ENCODE assay signal across 11 mouse cellular contexts in genomic region chr2:166102893-166103292, GRCm38 (mm10). TPM values are rescaled to one million over a fixed set of nuclear protein-coding genes. Genes with fewer than 3 reads are reported as not detected.
DNase-seq lines count a peak whose midpoint lies in the region; ATAC-seq lines count a peak whose summit lies in the region.
"Had no signal": no experiment of that assay in that cellular context is flagged by ENCODE, and none has a peak within 500 bp of the region (broad histone marks: within the 10 kb centered on the region; RNA-seq: fewer than 3 reads in every experiment).

No protein-coding gene starts in this region.

- H3K4me1 ChIP-seq in hindbrain, embryonic 11.5 days (replicated peaks; ENCODE audit: control insufficient read depth, insufficient read depth, low read length), result peaks cover 2% of the 10 kb centered on the region; the same call in 1 of the 2 replicates
- peaks cover 26% of the 10 kb centered on the region for H3K4me1 ChIP-seq in hindbrain, embryonic 16.5 days (ENCODE audit: control insufficient read depth, insufficient read depth, low read depth, low read length)
- peaks cover 81% of the 10 kb centered on the region for H3K4me1 ChIP-seq in hindbrain, embryonic 13.5 days (replicated peaks)

- no peak for ATAC-seq in hindbrain, embryonic 11.5 days (ENCODE audit: low FRiP score)
- no peak for ATAC-seq in hindbrain, embryonic 16.5 days
- ATAC-seq in hindbrain, embryonic 13.5 days (ENCODE audit: low FRiP score), result no peak; the same call in 1 of the 2 replicates

- DNase-seq in hindbrain, embryonic 11.5 days (ENCODE audit: low spot score), result peak; percentile 41
- DNase-seq in 3134 (ENCODE audit: extremely low read depth, insufficient read length, low spot score) (peak; percentile 86), adipocyte (ENCODE audit: low spot score) (peak; percentile 73)
- no peak for DNase-seq in thymus, postnatal 14 days
- no peak for DNase-seq in right cerebral cortex, adult 18-20 months
- no peak for DNase-seq in cerebellum, adult 8-10 months
- DNase-seq: cerebellum, adult 11-12 months had no signal

- no peaks in the 10 kb centered on the region for H3K36me3 ChIP-seq in hindbrain, embryonic 11.5 days (ENCODE audit: control insufficient read depth, insufficient read depth, low read length)
- H3K36me3 ChIP-seq in hindbrain, embryonic 16.5 days (ENCODE audit: control insufficient read depth, insufficient read depth, low read length), result no peaks in the 10 kb centered on the region
- H3K36me3 ChIP-seq in hindbrain, embryonic 13.5 days, result no peaks in the 10 kb centered on the region

- H3K27ac ChIP-seq in hindbrain, embryonic 11.5 days (ENCODE audit: low read depth, low read length), result no peak overlapping the region
- H3K27ac ChIP-seq in hindbrain, embryonic 16.5 days (ENCODE audit: low read depth, low read length), result no peak overlapping the region
- peak overlapping the region; percentile 69 for H3K27ac ChIP-seq in hindbrain, embryonic 13.5 days
- H3K27ac ChIP-seq: embryonic facial prominence, embryonic 15.5 days; heart, embryonic 15.5 days had no signal

- H3K9me3 ChIP-seq in hindbrain, embryonic 11.5 days (ENCODE audit: control insufficient read depth, low read length), result no peaks in the 10 kb centered on the region
- H3K9me3 ChIP-seq in hindbrain, embryonic 16.5 days (ENCODE audit: control insufficient read depth, low read length), result no peaks in the 10 kb centered on the region
- H3K9me3 ChIP-seq in hindbrain, embryonic 13.5 days, result no peaks in the 10 kb centered on the region
- H3K9me3 ChIP-seq: embryonic facial prominence, embryonic 15.5 days; heart, embryonic 15.5 days had no signal

- H3K4me3 ChIP-seq in hindbrain, embryonic 11.5 days (ENCODE audit: low read depth, low read length), result no peak overlapping the region
- no peak overlapping the region for H3K4me3 ChIP-seq in hindbrain, embryonic 16.5 days (ENCODE audit: low read length)
- no peak overlapping the region for H3K4me3 ChIP-seq in hindbrain, embryonic 13.5 days
- H3K4me3 ChIP-seq: embryonic facial prominence, embryonic 15.5 days; heart, embryonic 15.5 days had no signal

- peaks cover 2% of the 10 kb centered on the region; the same call in 1 of the 2 replicates for H3K27me3 ChIP-seq in hindbrain, embryonic 11.5 days (ENCODE audit: control insufficient read depth, insufficient read depth, low read length)
- no peaks in the 10 kb centered on the region; the same call in 1 of the 2 replicates for H3K27me3 ChIP-seq in hindbrain, embryonic 16.5 days (replicated peaks; ENCODE audit: control insufficient read depth, insufficient read depth, low read length)
- peaks cover 15% of the 10 kb centered on the region; the same call in 1 of the 2 replicates for H3K27me3 ChIP-seq in hindbrain, embryonic 13.5 days
- H3K27me3 ChIP-seq: embryonic facial prominence, embryonic 15.5 days; heart, embryonic 15.5 days had no signal

- H3K4me2 ChIP-seq in hindbrain, embryonic 11.5 days (replicated peaks; ENCODE audit: low read depth, low read length), result no peak overlapping the region
- no peak overlapping the region for H3K4me2 ChIP-seq in hindbrain, embryonic 16.5 days (ENCODE audit: low read length)
- H3K4me2 ChIP-seq in hindbrain, embryonic 13.5 days, result no peak overlapping the region
- H3K4me2 ChIP-seq: embryonic facial prominence, embryonic 15.5 days; heart, embryonic 15.5 days had no signal

- WGBS in hindbrain, embryonic 11.5 days, result 60% methylated on average over 7 of the region's 7 CpGs
- WGBS in hindbrain, embryonic 16.5 days, result 49% methylated on average over 7 of the region's 7 CpGs
- WGBS in hindbrain, embryonic 13.5 days, result 38% methylated on average over 7 of the region's 7 CpGs

- H3K9ac ChIP-seq in hindbrain, embryonic 11.5 days (ENCODE audit: low read depth, low read length), result no peak overlapping the region
- no peak overlapping the region for H3K9ac ChIP-seq in hindbrain, embryonic 16.5 days (ENCODE audit: low read depth, low read length)
- H3K9ac ChIP-seq in hindbrain, embryonic 13.5 days, result no peak overlapping the region
- H3K9ac ChIP-seq: embryonic facial prominence, embryonic 15.5 days; heart, embryonic 15.5 days had no signal

RNA-seq across cellular contexts. Expression of gene Sulf2, which starts 52.6 kb away (rescaled TPM):
- polyA plus RNA-seq in hindbrain, embryonic 11.5 days (2014; fragmentation: Nextera tagmentation; extraction: Ambion mirVana), result 104 and 115 TPM in 2 replicates
- polyA plus RNA-seq in hindbrain, embryonic 16.5 days (2015; fragmentation: Nextera tagmentation; extraction: Ambion mirVana), result 73.6 and 101 TPM in 2 replicates
- polyA plus RNA-seq in hindbrain, embryonic 13.5 days (2015; fragmentation: Nextera tagmentation; extraction: Ambion mirVana), result 88.6 and 113 TPM in 2 replicates

Comparison
In these comparisons a context has a peak if more than half of its experiments do, and no peak if none do; other contexts are left out.
1. DNase-seq: peak in hindbrain, embryonic 11.5 days (single experiment), 3134 (single experiment) and adipocyte (single experiment); none in thymus, postnatal 14 days (single experiment), right cerebral cortex, adult 18-20 months (single experiment) and cerebellum, adult 8-10 months (single experiment).